Mouse (Mus musculus): ENCODE measurements at regions not wholly inside any gene's neighbourhood (a gene's known extent, or its start where the extent isn't known, plus 50 kb on each side); places are given as distances from the start of the nearest gene placed in this dataset.

GRCm38 (mm10) chr6:67791393-67791792 lies 255.8 kb upstream of the Tacstd2 start (continued):
- no peak for TF ChIP-seq ZMIZ1 (IDR thresholded peaks at IDR 0.05; ENCODE audit: low read depth, low read length)
- TF ChIP-seq TBP (IDR thresholded peaks at IDR 0.05; ENCODE audit: low read depth, low read length): no peak

- Histone ChIP-seq H3K79me2 (ENCODE audit: control insufficient read depth, insufficient read depth, low read length, poor library complexity) (no peaks in the 10 kb centered on the region), H3K36me3 (ENCODE audit: control insufficient read depth in 1 of 2, insufficient read depth in 2 of 2, low read length in 2 of 2) (no peaks in the 10 kb centered on the region), H3K4me1 (ENCODE audit: control insufficient read depth in 1 of 2, insufficient read depth in 2 of 2, low read length in 2 of 2) (no peaks in the 10 kb centered on the region), H3K9ac (ENCODE audit: control insufficient read depth, low read depth, low read length, poor library complexity, severe bottlenecking) (no peak overlapping the region), H3K9me3 (replicated peaks; ENCODE audit: insufficient read depth, low read length) (no peaks in the 10 kb centered on the region), H3K27me3 (ENCODE audit: control insufficient read depth in 1 of 2, insufficient read depth in 2 of 2, low read length in 2 of 2) (no peaks in the 10 kb centered on the region), H3K4me3 (ENCODE audit: control insufficient read depth in 1 of 2, insufficient read depth in 1 of 2, low read depth in 2 of 2, low read length in 2 of 2) (no peak overlapping the region), H3K27ac (ENCODE audit: control insufficient read depth, low read depth, low read length) (no peak overlapping the region)
- TF ChIP-seq MAZ (IDR thresholded peaks at IDR 0.05; ENCODE audit: low read depth, low read length): no peak
- TF ChIP-seq GATA1 (IDR thresholded peaks at IDR 0.05; ENCODE audit: low read depth, low read length): no peak
- TF ChIP-seq MYB (IDR thresholded peaks at IDR 0.05; ENCODE audit: low read depth, low read length): no peak
- TF ChIP-seq ZNF384 (IDR thresholded peaks at IDR 0.05; ENCODE audit: low read depth, low read length): no peak
- no peak for TF ChIP-seq ETS1 (IDR thresholded peaks at IDR 0.05; ENCODE audit: low read depth, low read length)
- TF ChIP-seq SIN3A (IDR thresholded peaks at IDR 0.05; ENCODE audit: low read length): no peak
- no peak for TF ChIP-seq RAD21 (IDR thresholded peaks at IDR 0.05; ENCODE audit: low read depth, low read length)
- TF ChIP-seq NRF1 (IDR thresholded peaks at IDR 0.05; ENCODE audit: insufficient read depth, low read depth, low read length, poor library complexity, severe bottlenecking): no peak
- TF ChIP-seq MAX (IDR thresholded peaks at IDR 0.05; ENCODE audit: low read length): no peak
- no peak for TF ChIP-seq TAL1 (IDR thresholded peaks at IDR 0.05; ENCODE audit: low read length)
- no peak for TF ChIP-seq POLR2A (IDR thresholded peaks at IDR 0.05; ENCODE audit: control insufficient read depth in 1 of 2, insufficient read depth in 1 of 2, low read depth in 1 of 2, low read length in 2 of 2, poor library complexity in 1 of 2)
- TF ChIP-seq CHD1 (IDR thresholded peaks at IDR 0.05; ENCODE audit: low read depth, low read length): no peak
- no peak for TF ChIP-seq EP300 (IDR thresholded peaks at IDR 0.05; ENCODE audit: low read depth in 1 of 2, low read length in 2 of 2)
- no peak for TF ChIP-seq MYC (IDR thresholded peaks at IDR 0.05; ENCODE audit: low read depth, low read length)
- TF ChIP-seq ZC3H11A (IDR thresholded peaks at IDR 0.05; ENCODE audit: low read depth, low read length): no peak
- TF ChIP-seq CHD2 (IDR thresholded peaks at IDR 0.05; ENCODE audit: low read length): no peak
- no peak for TF ChIP-seq E2F4 (IDR thresholded peaks at IDR 0.05; ENCODE audit: borderline replicate concordance, low read depth, low read length)
- no peak for TF ChIP-seq TBP (IDR thresholded peaks at IDR 0.05; ENCODE audit: low read depth, low read length)
- TF ChIP-seq RCOR1 (IDR thresholded peaks at IDR 0.05; ENCODE audit: low read depth, low read length): no peak
- no peak for DNase-seq (ENCODE audit: low read depth, low spot score)
These were observed 255.1 kb upstream of the Tacstd2 start for GRCm38 (mm10) chr6:67790742-67791141.
